Mouse (Mus musculus) liver, embryonic 15.5 days (tissue): ENCODE results near the gene Nkg7. TPM values are rescaled to one million over a fixed set of nuclear protein-coding genes. Genes with fewer than 3 reads are reported as not detected.

Experiments
- ATAC-seq: fragments of 200-750 bp; cut with Nextera tagmentation; 2 replicates; pipeline ENCODE4 v1.8.0; 2017; ENCODE audit warnings: moderate number of reproducible peaks, mild to moderate bottlenecking, moderate library complexity; ENCODE audit not compliant: insufficient read depth
- H3K27ac ChIP-seq: fragments of 300-500 bp; sonication (generic); replicated peaks from 2 replicates; pipeline ENCODE4 v1.5.1; 2015; ENCODE audit warnings: mild to moderate bottlenecking, inconsistent platforms
- H3K27me3 ChIP-seq: fragments of 300-500 bp; sonication (generic); 2 replicates; pipeline ENCODE4 v1.6.1; 2015; ENCODE audit warnings: mild to moderate bottlenecking, inconsistent platforms
- H3K36me3 ChIP-seq: fragments of 300-500 bp; sonication (generic); replicated peaks from 2 replicates; pipeline ENCODE4 v1.6.1; 2015; ENCODE audit warnings: moderate library complexity, mild to moderate bottlenecking, inconsistent platforms
- H3K4me1 ChIP-seq: fragments of 300-500 bp; sonication (generic); replicated peaks from 2 replicates; pipeline ENCODE4 v1.6.1; 2015; ENCODE audit warnings: inconsistent platforms
- H3K4me2 ChIP-seq: fragments of 300-500 bp; sonication (generic); 2 replicates; pipeline ENCODE4 v1.6.1; 2015; ENCODE audit warnings: moderate library complexity, mild to moderate bottlenecking, inconsistent platforms
- H3K4me3 ChIP-seq: fragments of 300-500 bp; sonication (generic); replicated peaks from 2 replicates; pipeline ENCODE4 v1.5.1; 2015; ENCODE audit warnings: mild to moderate bottlenecking, inconsistent platforms
- H3K9ac ChIP-seq: fragments of 300-500 bp; sonication (generic); 2 replicates; pipeline ENCODE4 v1.6.1; 2015; ENCODE audit warnings: moderate library complexity, mild to moderate bottlenecking, inconsistent platforms
- H3K9me3 ChIP-seq: fragments of 300-500 bp; sonication (generic); replicated peaks from 2 replicates; pipeline ENCODE4 v1.6.1; 2016; ENCODE audit warnings: inconsistent platforms
- WGBS: fragments of 180-500 bp; shearing (Covaris S2); methylation state at CpG from one replicate; pipeline ENCODE4 v1.1.7; 2015; ENCODE audit warnings: mixed read lengths; ENCODE audit not compliant: insufficient replicate concordance; 5-methylcytosine and 5-hydroxymethylcytosine counted together
- polyA plus RNA-seq: library from polyadenylated mRNA; unstranded; fragments of >200 nt; fragmentation: Nextera tagmentation; extraction: Ambion mirVana; gene quantifications from 2 replicates; pipeline ENCODE4 v1.2.1, GENCODE M21; 2015

The Nkg7 gene
- polyA plus RNA-seq, 1 experiment from 2014 or later = 17.0 TPM

DNA sequence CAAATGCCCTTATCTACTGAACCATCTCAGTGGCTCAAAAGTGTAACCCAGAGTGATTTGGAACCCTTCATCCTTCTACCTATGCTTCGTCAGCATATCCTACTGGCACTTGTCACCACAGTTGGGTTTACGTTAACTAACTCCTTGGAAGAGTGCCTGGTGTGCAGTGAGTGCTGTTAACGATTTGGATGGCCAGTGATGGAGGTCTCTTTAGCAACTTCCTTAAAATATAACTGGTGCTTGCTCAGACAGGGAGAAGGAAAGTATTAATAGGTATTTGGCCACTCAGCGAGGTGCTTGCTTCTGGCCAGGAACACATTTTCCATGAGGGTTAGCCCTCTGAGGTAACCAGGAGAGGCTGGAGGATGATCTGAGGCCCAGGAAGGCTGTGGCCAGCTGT, 10.9 kb downstream of the Nkg7 start:
- Histone ChIP-seq H3K4me1 (peaks cover 38% of the 10 kb centered on the region), H3K27ac (no peak overlapping the region)

GRCm38 (mm10) chr7:43448246-43448645, 11.4 kb downstream of the Nkg7 start:
- H3K4me2 ChIP-seq = no peak overlapping the region
- ATAC-seq = no peak
- 61% methylated on average over 3 of the region's 3 CpGs for WGBS
- H3K9me3 ChIP-seq = no peaks in the 10 kb centered on the region
- H3K9ac ChIP-seq = no peak overlapping the region
- H3K4me3 ChIP-seq = no peak overlapping the region
- H3K27me3 ChIP-seq = no peaks in the 10 kb centered on the region
- peaks cover 17% of the 10 kb centered on the region for H3K36me3 ChIP-seq
- no peak overlapping the region for H3K27ac ChIP-seq
- peaks cover 34% of the 10 kb centered on the region for H3K4me1 ChIP-seq

More for the DNA sequence above, 10.9 kb downstream of the Nkg7 start:
- Histone ChIP-seq H3K36me3 (peaks cover 13% of the 10 kb centered on the region), H3K9me3 (no peaks in the 10 kb centered on the region), H3K4me3 (no peak overlapping the region), H3K4me2 (no peak overlapping the region), H3K9ac (no peak overlapping the region), H3K27me3 (no peaks in the 10 kb centered on the region)
- no peak for ATAC-seq
- WGBS = 57% methylated on average over 4 of the region's 4 CpGs

DNA sequence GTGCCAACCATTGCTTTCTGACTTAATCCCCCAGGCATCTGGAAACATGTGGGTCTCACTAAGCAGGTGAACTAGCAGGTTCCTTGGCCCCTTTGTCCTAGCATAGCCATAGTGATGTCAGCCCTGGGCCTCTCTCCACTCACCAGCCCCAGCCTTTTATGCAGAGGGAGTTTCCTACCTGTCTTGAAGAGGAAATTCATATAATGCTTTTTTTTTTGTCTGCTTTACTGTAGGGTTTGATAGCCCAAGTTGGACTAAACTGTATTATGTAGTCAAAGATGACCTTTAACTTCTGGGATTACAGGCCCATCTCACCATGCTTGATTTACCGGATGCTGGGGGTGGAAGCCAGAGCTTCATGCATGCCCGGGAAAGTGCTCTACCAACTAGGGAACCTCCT, 12.9 kb downstream of the Nkg7 start:
- peaks cover 30% of the 10 kb centered on the region for H3K4me1 ChIP-seq
- ATAC-seq = no peak
- no peaks in the 10 kb centered on the region for H3K27me3 ChIP-seq
- 84% methylated on average over 2 of the region's 2 CpGs for WGBS
- no peak overlapping the region for H3K4me2 ChIP-seq
- peaks cover 33% of the 10 kb centered on the region for H3K36me3 ChIP-seq
- H3K9ac ChIP-seq = no peak overlapping the region
- H3K9me3 ChIP-seq = no peaks in the 10 kb centered on the region
- no peak overlapping the region for H3K27ac ChIP-seq
- H3K4me3 ChIP-seq = no peak overlapping the region

- peaks cover 14% of the 10 kb centered on the region for H3K4me1 ChIP-seq
Measured at GRCm38 (mm10) chr7:43451726-43452125, 14.9 kb downstream of the Nkg7 start.

GRCm38 (mm10) chr7:43452609-43453008, 15.7 kb downstream of the Nkg7 start:
- Histone ChIP-seq H3K9ac (no peak overlapping the region), H3K27me3 (no peaks in the 10 kb centered on the region), H3K27ac (no peak overlapping the region), H3K9me3 (no peaks in the 10 kb centered on the region), H3K4me3 (no peak overlapping the region), H3K4me2 (no peak overlapping the region), H3K4me1 (peaks cover 6% of the 10 kb centered on the region), H3K36me3 (peaks cover 53% of the 10 kb centered on the region)
- ATAC-seq = no peak
- WGBS = 27% methylated on average over 4 of the region's 4 CpGs

More at GRCm38 (mm10) chr7:43451726-43452125, 14.9 kb downstream of the Nkg7 start:
- Histone ChIP-seq H3K9ac (no peak overlapping the region), H3K27ac (no peak overlapping the region), H3K27me3 (no peaks in the 10 kb centered on the region), H3K9me3 (no peaks in the 10 kb centered on the region), H3K36me3 (peaks cover 46% of the 10 kb centered on the region), H3K4me3 (no peak overlapping the region), H3K4me2 (no peak overlapping the region)
- no peak for ATAC-seq
- 88% methylated on average over 11 of the region's 11 CpGs for WGBS

GRCm38 (mm10) chr7:43453599-43454355, 16.9 kb downstream of the Nkg7 start:
- H3K4me3 ChIP-seq = no peak overlapping the region
- peaks cover 4% of the 10 kb centered on the region for H3K4me1 ChIP-seq
- peaks cover 57% of the 10 kb centered on the region for H3K36me3 ChIP-seq
- H3K27me3 ChIP-seq = no peaks in the 10 kb centered on the region
- no peak overlapping the region for H3K27ac ChIP-seq
- H3K9ac ChIP-seq = no peak overlapping the region
- no peak for ATAC-seq
- WGBS = 72% methylated on average over 14 of the region's 14 CpGs
- no peak overlapping the region for H3K4me2 ChIP-seq
- no peaks in the 10 kb centered on the region for H3K9me3 ChIP-seq

- Histone ChIP-seq H3K27me3 (no peaks in the 10 kb centered on the region), H3K4me2 (no peak overlapping the region), H3K27ac (no peak overlapping the region), H3K36me3 (peaks cover 57% of the 10 kb centered on the region), H3K9ac (no peak overlapping the region), H3K4me1 (0 out of 2 replicates have a peak, but pooled peaks cover 4% of the 10 kb centered on the region), H3K4me3 (no peak overlapping the region), H3K9me3 (no peaks in the 10 kb centered on the region)
- 69% methylated on average over 6 of the region's 6 CpGs for WGBS
- no peak for ATAC-seq
Measured at GRCm38 (mm10) chr7:43454371-43454770, 17.5 kb downstream of the Nkg7 start.

DNA sequence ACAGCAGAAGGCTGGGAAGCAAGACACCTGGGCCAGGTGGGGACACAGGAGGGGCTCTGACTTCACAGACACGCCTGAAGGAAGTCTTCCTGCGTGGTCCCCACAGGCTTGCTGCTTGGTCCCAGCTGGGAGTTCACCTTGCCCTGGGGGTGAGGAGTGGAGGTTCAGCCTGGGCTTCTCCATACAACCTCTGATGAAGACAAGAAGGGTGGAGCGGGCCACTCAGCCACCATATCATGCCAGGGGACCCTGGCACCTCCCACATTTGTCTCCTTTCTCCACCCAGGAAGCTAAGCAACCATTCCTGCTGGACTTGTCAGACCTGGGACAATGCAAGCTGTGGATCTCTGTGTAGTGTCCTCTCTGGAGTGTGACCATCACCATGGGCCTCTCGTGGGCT, 26.0 kb downstream of the Nkg7 start, which contains the start of gene Vsig10l:
Gene Vsig10l (plus strand): TSS at position 301 of the 400 bp plus-strand sequence.
- H3K4me1 ChIP-seq = peaks cover 24% of the 10 kb centered on the region
- no peak within 1 kb of the TSS for H3K9ac ChIP-seq
- no peaks in the 10 kb centered on the region for H3K9me3 ChIP-seq
- H3K4me3 ChIP-seq = no peak within 1 kb of the TSS
- WGBS = 41% methylated on average over 4 of the region's 4 CpGs
- H3K27me3 ChIP-seq = peaks cover 15% of the 10 kb centered on the region
- no peak within 1 kb of the TSS for H3K4me2 ChIP-seq
- peaks cover 2% of the 10 kb centered on the region; the same call in 1 of the 2 replicates for H3K36me3 ChIP-seq
- no peak for ATAC-seq
- no peak within 1 kb of the TSS for H3K27ac ChIP-seq

- ATAC-seq = no peak
- H3K27ac ChIP-seq = no peak overlapping the region
- H3K4me2 ChIP-seq = no peak overlapping the region
- no peaks in the 10 kb centered on the region for H3K36me3 ChIP-seq
- H3K4me3 ChIP-seq = no peak overlapping the region
- WGBS = 58% methylated on average over 7 of the region's 7 CpGs
- H3K9ac ChIP-seq = no peak overlapping the region
- peaks cover 24% of the 10 kb centered on the region for H3K4me1 ChIP-seq
- no peaks in the 10 kb centered on the region for H3K9me3 ChIP-seq
- H3K27me3 ChIP-seq = peaks cover 15% of the 10 kb centered on the region
Measured at GRCm38 (mm10) chr7:43463976-43464375, 27.1 kb downstream of the Nkg7 start.

DNA sequence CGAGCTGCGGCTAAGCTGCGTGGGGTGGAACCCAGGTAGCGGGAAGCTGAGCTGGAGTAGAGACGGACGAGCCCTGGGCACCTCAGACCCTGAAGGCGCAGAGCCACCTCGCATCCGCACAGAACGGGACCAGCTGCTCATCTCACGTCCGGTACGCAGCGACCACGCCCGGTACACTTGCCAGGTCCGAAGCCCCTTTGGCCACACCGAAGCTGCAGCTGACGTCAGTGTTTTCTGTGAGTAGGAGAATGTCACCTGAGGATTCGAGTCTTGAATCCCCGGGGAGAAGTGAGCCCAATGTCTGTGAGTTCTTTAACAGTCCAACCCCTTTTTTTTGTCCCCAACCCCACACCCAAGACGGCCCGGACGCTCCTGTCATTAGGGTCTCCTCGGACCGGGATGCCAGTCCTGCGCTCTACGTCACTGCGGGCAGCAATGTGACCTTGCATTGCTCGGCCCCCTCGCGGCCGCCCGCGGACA, 28.0 kb downstream of the Nkg7 start:
- H3K36me3 ChIP-seq = no peaks in the 10 kb centered on the region
- peaks cover 15% of the 10 kb centered on the region for H3K27me3 ChIP-seq
- no peak overlapping the region for H3K27ac ChIP-seq
- H3K9me3 ChIP-seq = no peaks in the 10 kb centered on the region
- H3K4me2 ChIP-seq = peak overlapping the region; percentile 94
- WGBS = 6% methylated on average over 35 of the region's 35 CpGs
- no peak for ATAC-seq
- peaks cover 24% of the 10 kb centered on the region for H3K4me1 ChIP-seq
- H3K4me3 ChIP-seq = peak overlapping the region; percentile 60
- H3K9ac ChIP-seq = peak overlapping the region; percentile 46; the same call in 1 of the 2 replicates

DNA sequence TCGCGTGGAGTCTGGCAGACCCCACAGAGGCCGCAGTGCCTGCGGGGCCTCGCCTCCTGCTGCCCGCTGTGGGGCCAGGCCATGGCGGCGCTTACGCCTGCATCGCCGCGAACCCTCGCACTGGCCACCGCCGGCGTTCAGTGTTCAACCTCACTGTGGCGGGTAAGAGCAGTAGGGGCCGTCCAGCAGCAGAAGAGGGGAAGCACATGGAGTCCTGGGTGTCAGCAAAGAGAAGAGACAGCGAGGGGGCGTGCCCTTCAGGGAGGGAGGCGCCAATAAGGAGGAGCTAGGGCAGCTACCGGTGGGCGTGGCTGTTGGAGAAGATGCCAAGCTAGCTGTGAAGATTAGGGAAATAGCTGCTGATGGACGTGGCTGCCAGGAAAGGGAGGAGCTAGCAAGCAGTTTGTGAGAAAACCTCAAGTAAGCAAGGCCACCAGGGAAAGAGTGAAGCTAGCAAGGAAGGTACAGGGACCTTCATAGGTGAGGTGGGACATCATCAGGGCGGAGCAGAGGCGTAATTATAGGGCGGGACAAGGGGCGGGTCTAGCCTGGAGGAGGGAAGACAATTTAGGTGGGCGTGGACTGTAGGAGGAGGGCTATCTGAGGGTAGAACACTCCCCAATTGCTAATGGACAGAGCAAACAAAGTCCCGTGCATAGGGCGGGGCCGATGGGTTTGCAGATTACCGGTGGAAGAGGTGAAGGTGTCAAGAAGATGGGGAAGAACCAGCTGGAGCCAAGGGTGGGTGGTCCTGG, 28.6 kb downstream of the Nkg7 start:
- Histone ChIP-seq H3K27ac (peak overlapping the region; percentile 53), H3K27me3 (peaks cover 15% of the 10 kb centered on the region), H3K4me2 (peak overlapping the region; percentile 94), H3K9me3 (no peaks in the 10 kb centered on the region), H3K36me3 (no peaks in the 10 kb centered on the region), H3K9ac (peak overlapping the region; percentile 46; the same call in 1 of the 2 replicates), H3K4me3 (peak overlapping the region; percentile 60), H3K4me1 (peaks cover 24% of the 10 kb centered on the region)
- ATAC-seq = peak; percentile 86
- WGBS = under 1% methylated on average over 33 of the region's 33 CpGs
